Mouse (Mus musculus) skeletal muscle tissue, adult 2 months (tissue): ENCODE measurements around the gene Ap4b1.
A peak's percentile ranks its signal among the peaks of the same experiment; 100 is the strongest.
"Not testable (repeated sequence)": the region's sequence is repeated elsewhere in the genome, so short reads cannot be mapped to it uniquely, and the experiment has no call there.

Source experiments
- DNase-seq: peaks from one replicate; pipeline ENCODE4 v3.0.0-alpha.2; 2012; ENCODE audit warnings: low read depth, low spot score

Gene Ap4b1

DNA sequence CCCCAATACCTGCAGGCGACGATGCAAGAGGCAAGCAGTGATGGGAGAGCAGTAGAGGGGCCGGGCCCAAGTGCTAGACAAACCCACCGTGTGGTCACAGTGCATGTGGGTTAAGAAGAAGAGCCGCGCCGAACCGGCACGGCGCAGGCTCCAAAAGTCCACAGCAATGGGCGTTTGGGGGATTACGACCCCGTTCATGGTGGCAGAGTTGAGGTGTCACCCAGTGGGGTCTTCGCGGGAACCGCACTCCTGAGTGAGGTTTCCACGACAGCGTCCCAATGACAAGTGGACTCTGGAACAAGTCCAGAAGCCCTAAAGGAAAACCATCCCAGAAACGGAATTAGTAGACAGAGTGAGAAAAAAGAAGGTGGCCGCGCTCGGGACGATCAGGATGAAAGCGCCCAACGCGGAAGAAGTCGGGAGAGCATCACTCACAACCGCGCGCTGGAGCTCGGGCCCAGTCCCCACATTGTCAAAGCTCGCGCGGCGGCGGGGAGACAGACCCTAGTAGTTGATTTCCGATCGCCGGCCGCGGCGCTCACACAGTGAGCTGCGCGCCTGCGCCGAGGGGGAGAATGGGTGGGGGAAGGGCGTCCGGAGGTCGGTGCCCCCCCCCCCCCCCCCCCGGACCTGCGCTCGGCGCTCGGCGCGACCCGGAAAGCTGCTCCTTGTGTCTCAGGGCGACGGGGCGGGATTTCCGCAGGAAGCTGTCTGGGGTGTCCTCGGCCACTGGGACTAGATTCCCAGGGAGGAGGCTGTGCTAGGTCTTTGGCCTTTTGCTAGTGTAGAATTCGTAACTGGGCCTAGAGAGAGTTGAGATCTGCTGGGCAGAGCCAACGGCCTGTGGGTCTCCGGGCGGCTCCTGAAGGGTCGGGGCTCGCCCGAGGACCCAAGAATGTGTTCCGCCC, at the start of gene Ap4b1, which contains the start of the genes Dclre1b and Gm43064:
Gene Ap4b1 (plus strand): TSS at position 630 of the 908 bp plus-strand sequence.
Gene Dclre1b (minus strand): TSS at position 554 of the 908 bp plus-strand sequence.
Gene Gm43064 (plus strand): TSS at position 683 of the 908 bp plus-strand sequence.
- DNase-seq: peak; percentile 94

DNA sequence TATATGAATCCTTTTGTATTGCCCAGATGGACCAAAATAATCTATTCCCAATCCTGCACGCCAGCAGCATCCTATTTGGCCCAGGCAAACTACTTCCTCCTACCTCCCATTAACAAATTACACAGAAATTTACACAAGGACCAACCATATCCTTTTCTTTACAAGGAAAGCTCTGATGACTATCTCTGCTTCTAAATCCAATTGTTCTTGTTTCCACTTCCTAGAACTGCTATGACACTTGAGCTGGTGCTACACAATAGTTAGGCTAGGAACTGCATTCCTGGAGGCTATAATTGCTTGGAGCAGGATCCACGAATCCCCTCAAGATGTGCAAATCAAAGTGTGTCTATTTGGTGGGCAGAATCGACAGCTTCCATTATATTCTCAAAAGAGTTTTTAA, 42.5 kb upstream of the Ap4b1 start:
- DNase-seq: no peak

DNA sequence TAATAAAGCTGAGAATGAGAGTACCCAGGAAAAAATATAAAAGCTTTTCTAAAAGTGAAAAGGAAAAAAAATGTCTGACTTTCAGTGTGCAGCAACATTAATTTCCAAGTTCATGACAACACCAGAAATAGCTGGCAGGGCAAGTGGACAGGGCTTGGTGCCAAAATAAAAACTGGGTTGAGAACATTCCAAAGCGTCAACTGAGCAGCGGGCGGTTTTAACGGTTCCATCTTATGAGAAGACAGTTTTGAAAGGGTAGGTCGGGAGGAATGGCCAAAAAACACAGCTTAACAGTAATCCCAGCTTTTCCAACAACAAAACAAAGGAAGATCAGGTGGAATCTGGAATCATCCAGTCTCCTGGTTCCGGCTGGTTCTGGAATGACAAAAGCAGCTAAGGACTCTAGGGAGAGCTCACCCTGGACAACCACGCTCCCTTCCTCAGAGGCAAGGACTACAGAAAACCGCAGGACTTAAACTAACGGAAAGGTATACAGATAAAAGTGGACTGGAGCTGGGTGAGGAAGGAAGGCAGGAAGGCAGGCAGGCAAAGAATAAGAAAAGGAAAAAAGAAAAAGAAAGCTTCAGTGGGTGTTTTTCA, 37.7 kb upstream of the Ap4b1 start:
- DNase-seq: peak; percentile 72

DNA sequence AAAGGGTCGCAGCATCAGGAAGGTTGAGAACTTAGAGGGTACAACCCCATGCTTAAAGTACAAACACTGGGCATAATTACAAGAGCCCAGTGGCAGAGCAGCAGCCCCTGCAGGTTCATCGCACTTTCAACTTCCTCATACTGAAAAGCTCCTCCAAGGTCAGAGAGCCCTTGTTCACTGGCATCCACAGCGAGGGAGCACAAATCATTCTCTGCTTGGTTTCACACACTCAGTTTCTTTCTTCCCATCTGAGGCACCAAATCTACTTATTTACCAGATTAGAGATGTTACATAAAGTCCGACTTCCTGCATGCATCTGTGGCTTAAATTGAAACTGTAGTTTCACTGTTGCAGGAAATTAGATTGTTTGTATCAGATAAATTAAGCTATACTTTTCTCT, 36.5 kb upstream of the Ap4b1 start:
- no peak for DNase-seq

DNA sequence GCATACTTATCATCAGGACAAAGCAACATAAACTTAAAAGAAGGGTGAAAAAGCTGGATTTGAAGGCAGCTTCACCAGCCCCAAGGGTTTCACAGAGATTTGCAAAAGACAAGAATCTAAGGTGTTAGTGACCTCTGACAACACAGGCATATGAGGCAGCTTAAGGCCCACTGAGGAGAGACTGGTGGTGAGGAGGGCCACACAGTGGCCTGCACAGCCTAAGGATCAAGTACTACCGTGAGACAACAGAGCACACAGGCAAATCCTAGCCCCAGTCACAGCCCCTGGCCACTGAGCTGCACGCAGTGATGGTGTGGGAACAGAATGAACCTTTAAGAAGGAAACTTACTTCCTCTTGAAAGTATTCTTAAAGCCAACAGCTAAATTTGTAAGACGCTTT, 35.8 kb upstream of the Ap4b1 start:
- no peak for DNase-seq

DNA sequence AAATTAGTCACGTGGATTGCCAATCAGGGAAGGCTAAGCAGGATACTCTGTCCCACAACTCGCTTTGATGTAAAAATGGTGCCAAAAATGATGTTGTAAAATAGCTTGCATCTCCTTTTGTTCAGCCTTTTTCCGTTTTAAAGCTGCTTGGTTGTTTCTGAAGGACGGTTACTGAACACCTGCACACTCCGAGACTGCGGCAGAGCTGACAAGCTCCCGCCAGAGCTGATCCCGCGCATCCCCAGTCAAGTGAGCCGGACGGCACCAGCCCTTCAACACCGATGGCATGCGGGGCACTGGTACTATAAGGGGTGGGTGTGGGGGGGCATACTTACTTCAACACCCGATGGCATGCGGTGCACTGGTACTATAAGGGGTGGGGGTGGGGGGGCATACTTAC, 35.3 kb upstream of the Ap4b1 start:
- no peak for DNase-seq

DNA sequence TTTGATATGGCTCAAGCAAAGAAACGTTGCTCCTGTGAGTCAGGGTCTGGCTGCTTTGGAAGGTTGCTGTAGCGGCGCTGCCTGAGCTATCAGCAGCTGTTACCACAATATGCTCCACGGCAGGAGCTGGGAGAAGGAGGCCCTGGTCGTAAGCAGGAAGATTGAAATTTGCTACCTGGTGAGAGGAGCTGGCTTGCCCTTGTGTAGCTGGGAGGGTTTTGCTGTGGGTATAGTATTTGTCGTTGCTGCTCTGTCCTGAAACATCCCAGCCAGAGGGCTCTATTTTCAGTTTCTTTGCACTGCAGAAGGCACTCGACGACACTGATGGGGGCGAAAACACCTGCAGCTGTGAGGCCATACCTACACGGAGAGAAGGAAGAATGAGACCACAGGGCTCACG, 31.4 kb upstream of the Ap4b1 start:
- DNase-seq: no peak

DNA sequence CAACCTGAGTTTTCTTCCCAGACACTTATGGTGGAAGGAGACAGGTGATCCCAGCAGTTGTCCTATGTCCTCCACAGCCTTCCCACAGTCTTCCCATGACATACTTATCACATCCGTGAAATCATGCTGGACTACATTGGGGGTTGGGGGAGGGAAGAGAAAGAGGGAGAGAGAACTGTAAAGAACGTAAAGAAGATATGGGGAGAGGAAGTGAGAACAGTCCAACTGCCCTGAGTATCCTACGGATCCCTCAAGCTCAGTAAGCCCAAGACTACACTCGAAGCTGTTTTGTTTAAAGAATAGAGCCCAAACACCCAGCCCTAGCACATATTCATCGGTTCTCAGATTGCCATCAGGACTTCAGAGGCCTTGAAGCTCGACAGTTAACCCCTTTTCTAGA, 30.7 kb upstream of the Ap4b1 start:
- DNase-seq: no peak

DNA sequence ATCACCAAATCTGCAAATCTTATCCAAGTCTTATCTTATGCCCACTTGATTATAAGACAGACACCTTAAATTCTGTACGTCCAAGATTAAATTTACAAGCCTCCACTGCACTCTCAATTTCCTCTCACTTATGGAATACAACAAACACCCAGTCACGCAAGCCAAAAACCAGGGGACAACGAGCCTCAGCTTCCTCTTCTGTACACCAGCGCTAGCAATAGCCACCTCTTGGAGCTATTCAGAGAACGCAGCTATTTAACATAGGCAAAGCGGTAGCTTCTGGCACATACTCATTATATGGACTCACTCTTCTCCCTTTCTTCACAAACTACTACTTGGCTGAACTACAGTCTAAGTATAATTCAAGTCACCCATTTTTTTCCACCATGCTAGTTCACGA, 30.1 kb upstream of the Ap4b1 start:
- no peak for DNase-seq

DNA sequence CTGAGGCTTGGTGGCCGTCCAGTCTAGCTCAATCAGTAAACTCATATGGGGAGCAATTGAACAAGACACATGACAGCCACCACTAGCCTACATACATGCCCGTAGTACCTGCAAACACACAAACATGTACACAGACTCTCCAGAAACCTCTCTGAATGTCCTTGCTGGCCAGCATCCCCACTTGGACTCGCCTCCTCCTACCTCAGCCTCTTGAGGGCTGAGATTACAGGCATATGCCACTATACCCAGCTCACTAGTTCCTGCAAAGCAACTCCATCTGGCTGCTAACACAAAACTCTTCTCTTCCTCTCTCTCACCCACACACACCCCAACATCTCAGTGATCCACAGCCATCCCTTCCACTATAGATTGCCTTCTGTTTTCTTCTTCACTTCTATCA, 29.0 kb upstream of the Ap4b1 start:
- DNase-seq: no peak

DNA sequence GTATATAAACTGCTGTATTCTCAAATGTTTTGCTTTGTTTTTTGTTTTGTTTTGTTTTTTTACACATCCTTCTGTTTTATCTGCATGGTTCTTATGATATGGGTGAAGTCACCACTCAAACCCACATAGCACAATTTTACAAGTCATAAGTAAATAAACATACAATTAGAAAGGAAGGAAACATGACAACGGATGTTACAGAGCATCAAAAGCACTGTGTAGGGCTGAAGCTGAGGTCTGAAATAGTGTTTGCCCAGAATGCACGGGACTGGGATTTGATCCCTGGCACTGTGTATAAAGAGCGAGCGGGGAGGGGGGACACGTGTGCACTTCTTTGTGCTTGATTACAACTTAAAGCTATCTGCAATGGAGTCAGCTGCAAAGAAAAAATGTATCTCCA, 28.5 kb upstream of the Ap4b1 start:
- no peak for DNase-seq

DNA sequence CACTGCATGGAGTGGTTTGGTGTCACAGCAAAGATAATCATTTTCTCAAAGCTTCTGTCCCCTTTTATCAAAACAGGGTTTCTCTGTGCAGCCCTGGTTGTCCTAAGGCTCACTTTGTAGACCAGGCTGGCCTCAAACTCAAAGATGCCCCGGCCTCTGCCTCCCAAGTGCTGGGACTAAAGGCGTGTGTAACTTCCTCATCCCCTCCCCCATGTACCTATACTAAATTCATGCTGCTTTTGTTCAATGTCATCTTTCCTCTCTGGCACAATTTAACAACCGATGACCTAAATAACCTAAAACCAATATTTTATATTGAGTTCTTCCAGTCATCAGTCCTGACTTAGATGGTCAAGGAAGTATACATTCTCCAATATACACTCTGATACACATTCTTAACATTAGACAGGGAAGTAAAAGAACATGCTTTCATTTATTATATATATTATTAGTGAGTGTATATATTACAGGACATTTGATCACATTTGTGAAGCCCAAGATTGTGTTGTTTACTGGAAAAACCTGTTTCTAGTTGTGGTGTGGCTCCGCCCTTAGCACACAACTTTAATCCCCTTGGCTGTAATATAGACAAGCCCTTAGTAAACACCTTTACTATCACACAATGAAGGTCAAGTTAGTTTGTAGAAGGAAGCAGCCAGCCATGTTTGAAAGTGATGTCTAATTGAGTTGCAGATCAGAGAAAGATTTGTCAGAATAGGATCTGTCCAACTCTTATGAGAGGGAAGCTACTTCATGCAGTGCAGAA, 26.3 kb upstream of the Ap4b1 start:
- no peak for DNase-seq

DNA sequence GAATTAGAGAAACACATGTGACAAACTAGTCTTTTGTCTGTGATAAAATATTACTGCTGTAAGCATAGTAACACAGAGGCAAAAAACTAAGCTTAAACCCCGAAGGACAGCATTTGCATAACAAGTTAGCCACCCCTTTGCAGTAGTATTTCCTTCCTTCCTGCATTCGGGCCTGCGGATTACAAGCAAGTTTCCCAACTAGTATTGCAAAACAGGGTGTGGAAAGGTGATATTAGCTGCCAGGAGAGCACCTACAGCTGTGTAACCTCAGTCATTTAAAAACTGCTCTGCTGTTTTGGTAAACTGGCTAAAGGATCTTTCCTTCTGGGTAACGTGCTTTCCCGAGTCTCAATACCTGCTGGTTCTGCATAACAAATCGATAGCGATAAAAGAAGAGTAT, 22.1 kb upstream of the Ap4b1 start:
- DNase-seq: no peak

DNA sequence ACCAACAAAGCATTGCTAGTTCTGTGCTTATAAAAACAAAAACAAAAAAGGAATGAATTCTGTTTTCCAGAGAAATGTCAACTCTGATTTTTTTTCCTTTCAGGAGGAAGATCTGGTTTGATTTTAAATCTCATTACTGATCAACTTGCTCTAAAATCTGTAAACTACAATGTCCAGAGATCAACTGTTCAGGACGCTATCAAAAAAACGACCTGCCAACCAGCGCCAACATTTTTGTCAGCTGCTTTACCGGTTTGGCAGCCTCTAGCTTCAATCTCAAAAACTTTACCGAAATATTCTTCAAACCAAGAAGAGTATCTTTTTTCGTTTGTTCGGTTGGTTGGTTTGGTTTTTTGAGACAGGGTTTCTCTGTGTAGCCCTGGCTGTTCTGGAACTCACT, 20.2 kb upstream of the Ap4b1 start:
- DNase-seq: no peak

DNA sequence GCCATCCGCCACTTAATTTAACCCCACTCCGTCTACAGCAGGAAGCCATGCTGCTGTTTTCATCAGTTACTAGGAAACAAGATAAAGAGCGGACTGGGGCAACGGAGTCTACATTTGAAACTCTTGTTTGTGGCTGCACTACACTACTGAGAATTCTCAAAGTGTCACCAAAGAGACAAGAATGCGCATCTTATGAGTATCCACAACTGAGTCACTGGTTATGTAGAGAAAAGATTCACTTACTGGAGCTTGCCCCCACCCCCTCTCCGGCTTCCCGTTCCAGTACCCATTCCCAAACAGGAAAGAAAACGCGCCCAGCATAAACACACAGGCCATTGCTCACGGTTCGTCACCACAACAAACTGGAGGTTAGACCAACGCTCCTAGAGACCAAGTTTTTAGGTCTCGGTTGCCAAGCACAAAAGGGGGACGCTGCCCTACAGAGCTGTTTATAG, 19.4 kb upstream of the Ap4b1 start:
- no peak for DNase-seq

DNA sequence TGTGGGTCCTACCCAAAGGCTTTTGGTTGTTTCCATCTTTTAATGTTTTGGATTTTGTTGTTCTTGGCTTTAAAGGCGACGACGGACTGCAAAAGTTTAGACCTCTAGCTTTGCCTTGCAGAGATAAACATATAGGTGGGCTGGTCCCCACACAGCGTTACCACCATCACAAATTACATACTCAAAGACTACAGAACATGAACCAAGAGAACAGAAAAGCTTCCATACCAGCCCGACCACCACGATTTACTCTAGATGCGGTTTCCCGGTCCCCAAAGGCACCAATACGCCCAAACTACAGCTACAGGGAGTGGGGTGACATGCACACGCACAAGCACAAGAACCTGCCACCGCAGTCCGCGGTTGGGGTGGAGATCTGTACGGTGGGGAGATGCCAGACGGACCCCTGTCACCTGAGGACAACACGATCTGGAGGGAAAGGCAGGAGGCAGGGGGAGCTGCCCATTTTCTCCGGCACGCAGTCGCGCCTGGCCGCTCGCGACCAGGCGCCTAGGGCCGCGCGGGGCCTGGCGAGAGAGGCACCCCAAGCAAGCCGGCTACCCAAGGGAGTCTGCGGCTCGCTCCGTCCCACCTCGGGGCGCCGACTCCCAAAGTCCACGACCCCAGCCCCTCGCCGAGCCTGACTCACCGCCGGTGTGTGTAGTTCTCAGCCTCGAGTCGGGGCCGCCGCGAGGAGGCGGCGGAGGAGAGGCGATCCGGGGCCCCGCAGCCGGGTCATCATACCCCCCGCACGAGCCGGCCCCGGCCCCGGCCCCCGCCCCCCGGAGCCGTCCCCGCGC, 18.8 kb upstream of the Ap4b1 start:
- no peak for DNase-seq

DNA sequence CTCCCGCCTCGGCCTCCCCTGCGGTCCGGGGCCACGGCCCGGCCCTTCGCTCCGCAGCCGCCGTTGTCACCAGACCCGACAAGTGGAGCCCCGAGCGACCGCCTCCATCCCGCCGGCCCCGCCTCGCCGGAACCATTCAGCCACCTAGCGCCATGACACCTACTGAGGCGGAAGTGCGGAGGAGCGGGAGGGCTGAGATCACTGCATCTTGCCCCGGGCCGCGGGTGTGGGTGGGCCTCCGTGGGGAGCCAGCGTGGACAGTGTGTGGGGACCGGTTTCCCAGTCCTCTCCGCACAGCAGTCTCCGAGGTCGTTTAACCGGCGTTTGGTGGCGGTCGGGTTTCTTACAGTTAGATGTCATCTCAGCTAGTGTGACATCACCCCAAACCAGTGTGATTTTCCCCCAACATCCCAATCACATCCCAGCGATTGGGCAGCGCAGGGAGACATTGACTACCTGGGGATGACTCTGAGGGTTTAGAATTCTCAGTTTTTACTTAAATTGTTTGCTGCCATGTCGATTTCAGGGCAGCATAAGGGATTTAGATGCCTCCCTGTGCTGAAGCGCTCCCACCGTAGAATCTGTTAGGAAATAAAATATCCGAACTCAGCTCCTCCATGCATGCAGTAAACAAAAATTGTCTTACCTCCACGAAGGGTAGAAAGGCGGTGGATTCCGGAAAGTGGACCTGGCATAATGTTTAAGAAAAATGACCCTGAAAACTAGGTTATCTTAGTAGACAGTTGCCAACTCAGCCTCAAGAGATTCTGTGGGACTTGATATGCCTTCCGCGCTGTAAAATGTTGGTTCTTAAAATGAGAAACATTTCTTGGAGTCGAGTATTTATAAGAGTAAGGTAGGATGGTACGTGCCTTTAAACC, 17.9 kb upstream of the Ap4b1 start, which contains the start of gene Hipk1:
Gene Hipk1 (minus strand): TSS at position 334 of the 881 bp plus-strand sequence.
- peak; percentile 86 for DNase-seq

DNA sequence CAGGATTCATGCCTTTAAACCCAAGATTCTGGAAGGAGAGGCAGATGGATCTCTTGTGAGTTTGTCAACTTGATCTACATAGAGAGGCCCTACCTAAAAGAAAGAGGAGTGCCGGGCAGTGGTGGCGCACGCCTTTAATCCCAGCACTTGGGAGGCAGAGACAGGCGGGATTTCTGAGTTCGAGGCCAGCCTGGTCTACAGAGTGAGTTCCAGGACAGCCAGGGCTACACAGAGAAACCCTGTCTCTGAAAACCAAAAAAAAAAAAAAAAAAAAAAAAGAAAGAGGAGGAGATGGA, 17.3 kb upstream of the Ap4b1 start:
- not testable (repeated sequence) for DNase-seq

DNA sequence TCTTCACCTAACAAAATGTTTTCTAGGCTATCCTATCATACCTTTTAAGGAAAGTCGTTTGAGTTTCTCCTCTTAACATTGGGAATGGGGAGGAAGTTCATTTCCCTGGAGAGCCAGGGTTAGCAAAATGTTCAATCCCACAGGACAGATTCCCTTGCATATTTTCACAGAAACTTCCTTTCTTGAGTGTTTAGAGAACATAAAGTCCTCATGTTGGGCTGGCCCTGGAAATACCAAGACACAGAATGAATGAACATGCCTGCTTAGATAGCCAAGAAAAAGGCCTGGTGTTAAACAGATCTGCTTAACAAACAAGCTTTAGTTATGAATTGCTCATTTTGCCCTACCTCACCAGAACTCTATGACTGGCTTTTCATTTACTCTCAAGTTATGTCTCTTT, 16.8 kb upstream of the Ap4b1 start:
- DNase-seq: no peak

DNA sequence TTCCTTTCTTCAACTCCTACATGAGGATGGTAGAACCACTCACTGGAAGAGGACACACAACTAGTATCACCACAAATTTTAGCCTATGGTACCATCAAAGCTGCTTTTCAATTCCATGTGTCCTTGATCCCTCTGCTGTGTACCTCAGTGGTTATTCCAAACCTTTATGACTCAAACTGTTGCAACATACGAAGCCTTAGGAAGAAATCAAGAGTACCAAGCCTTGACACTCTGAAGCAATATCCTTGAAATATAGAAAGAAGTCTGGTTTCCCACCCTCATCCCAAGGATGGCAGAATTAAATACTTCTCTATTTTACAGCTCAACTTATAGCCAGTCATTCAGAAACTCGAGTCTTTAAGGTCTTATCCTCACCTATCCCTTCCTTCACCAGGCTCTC, 12.9 kb upstream of the Ap4b1 start:
- no peak for DNase-seq

DNA sequence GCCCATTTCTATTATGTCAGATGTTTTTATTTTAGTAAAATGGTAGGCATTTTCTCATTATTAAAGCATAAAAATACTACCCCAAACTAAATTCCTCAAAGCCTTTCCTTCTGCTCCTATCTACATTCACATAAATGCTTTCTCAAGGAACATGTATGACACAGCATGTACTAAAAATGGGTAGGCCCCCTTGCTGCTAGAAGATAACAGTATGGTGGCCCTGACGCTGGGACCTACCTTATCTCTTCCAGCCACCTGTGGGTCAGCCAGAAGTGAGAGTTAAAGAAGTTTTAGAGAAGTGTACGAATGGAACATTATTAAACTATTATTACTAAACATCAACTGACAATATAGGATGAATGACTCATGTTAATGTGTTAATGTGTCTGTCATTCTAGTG, 9.8 kb upstream of the Ap4b1 start:
- no peak for DNase-seq
